Mouse (Mus musculus): ENCODE measurements at regions not wholly inside any gene's neighbourhood (a gene's known extent, or its start where the extent isn't known, plus 50 kb on each side); places are given as distances from the start of the nearest gene placed in this dataset.

GRCm38 (mm10) chr15:61770721-61771542 lies 848.1 kb upstream of the A1bg start:
- peak; percentile 13 for DNase-seq

- DNase-seq: no peak
Observed at GRCm38 (mm10) chr15:61766544-61767094, 843.8 kb upstream of the A1bg start.

DNA sequence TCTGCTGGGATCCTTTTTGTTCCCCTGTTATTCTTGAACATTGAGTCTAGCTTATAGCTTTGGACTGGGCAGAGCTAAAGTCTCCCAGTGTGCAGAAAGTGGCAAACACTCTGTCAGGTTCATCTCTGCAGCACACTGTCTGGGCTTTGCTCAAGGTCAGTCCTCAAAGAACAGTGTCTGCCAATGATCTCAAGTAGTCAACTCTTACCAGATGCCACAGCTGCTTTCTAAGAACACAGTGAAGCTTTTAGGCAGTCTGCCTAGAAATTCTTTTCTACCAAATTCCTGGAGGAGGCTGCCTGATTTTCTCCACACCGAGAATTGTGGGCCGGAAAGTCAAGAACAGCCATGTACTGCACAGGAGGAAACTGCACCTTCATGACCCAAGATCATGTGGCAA lies 831.0 kb upstream of the A1bg start:
- peak; percentile 4 for DNase-seq

GRCm38 (mm10) chr15:61723696-61724095 lies 800.9 kb upstream of the A1bg start:
- no peak for DNase-seq

DNA sequence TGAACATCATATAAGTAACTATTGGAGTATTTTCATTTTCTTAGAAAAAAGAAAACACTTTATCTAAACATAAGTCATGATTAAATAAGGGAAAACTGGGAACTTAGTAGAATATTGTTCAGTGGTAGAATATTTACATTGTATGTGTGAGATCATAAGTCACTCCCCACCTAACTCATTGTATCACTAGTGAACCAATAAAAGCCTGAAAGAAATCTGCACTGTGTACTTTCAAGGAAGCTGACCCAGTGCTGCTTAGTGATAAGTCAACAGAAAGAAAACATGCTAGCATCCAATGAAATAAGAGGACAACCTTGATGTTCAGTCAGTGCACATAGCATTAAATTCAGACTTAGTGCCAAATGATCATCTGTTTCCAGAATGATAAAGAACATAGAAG lies 795.7 kb upstream of the A1bg start:
- DNase-seq: no peak

DNA sequence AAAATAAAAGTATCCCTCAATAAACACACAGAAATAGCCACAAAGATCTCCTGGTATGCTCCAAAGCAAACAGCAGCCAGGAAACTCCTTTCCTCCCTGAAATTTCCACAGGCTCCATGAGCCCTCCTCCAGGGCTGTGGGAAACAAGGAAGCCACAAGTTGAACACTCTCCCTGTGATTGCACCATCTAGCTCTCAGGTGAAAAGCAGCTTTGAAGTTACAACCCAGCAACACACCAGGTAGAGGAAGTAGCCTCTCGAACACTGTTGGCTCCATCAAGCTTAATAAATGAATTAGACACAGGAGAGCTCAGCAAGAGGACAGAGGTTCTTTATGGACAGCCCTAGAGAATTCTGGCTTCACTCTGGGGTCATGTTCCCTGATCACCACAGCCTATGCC lies 794.4 kb upstream of the A1bg start:
- no peak for DNase-seq

- DNase-seq: no peak
Observed at GRCm38 (mm10) chr15:61713953-61714352, 791.1 kb upstream of the A1bg start.

GRCm38 (mm10) chr15:61708928-61709327 lies 786.1 kb upstream of the A1bg start:
- DNase-seq: no peak

GRCm38 (mm10) chr15:61707952-61708351 lies 785.1 kb upstream of the A1bg start:
- peak; percentile 61 for DNase-seq

- no peak for DNase-seq
Observed at GRCm38 (mm10) chr15:61692679-61693078, 769.9 kb upstream of the A1bg start.

- no peak for DNase-seq
Observed at GRCm38 (mm10) chr15:61690425-61690824, 767.6 kb upstream of the A1bg start.

DNA sequence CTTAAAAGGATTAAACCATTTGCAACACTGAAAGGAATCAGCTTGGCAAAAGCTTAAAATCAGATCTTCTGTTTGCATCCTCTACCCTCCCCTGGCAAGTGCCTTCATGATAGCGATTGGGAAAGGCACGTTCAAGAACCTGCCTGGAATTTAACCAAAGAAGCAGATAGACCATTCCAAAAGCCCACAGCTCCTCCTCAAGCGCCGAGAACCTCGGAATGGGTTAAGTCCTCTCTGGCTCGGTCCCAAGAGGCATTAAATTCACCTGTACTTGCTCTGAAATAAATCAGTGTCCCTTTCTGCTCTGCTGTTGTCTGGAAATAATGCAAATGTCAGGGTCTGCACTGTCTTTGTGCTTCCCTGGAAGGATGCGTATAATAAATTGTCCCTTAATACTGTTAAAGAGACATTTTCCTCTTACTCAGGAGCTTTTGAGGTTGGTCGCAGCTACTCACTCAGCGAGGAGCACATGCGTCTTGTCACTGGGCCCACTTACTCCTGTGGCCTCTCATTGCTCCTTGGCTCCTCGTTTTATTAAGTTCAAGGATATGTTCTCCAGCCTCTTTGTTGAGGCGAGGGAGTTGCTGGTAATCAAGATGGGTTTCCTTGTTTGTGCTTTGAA lies 767.1 kb upstream of the A1bg start:
- DNase-seq: peak; percentile 10

DNA sequence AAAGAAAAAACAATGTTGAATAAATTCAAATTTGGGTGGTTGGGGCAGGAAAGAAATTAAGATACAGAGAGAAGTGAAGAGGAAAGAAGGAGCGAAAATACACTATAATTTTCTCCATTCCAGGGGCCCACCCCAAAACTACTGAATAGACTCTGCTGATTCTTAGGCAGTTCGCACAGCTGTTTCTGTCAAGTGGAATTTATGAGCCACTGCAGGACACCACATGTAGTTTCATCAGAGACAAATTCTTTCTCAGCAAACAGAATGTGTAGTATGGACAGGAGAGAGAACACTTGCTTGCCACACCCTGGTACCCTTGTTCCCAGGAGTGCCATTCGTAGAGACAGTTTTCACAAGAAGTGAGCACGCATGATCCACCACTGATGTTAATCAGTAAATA lies 760.2 kb upstream of the A1bg start:
- DNase-seq: no peak

- DNase-seq: no peak
Observed at GRCm38 (mm10) chr15:61670556-61670955, 747.7 kb upstream of the A1bg start.

GRCm38 (mm10) chr15:61660581-61660980 lies 737.8 kb upstream of the A1bg start:
- no peak for DNase-seq

GRCm38 (mm10) chr15:61656951-61657350 lies 734.1 kb upstream of the A1bg start:
- no peak for DNase-seq

- DNase-seq: no peak
Observed at GRCm38 (mm10) chr15:61654846-61655245, 732.0 kb upstream of the A1bg start.

DNA sequence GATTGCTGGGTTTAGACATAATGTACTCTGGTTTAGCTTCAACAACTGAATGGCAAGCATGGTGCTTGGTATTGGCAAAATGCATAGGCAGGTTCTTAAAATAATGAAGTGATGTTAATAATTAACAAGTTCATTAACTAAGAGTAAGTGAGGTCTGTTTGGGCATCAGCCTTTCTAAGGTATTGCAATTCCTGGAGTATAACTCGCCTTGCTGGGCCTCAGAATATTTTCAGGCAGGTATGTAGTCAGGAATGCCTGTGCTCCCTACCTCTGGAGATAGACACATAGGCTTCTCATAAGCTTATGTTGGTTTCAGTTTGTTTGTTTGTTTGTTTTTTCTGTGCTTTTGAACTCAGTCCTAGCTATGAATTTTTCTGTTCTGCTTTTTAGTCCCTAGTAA lies 731.0 kb upstream of the A1bg start:
- no peak for DNase-seq

DNA sequence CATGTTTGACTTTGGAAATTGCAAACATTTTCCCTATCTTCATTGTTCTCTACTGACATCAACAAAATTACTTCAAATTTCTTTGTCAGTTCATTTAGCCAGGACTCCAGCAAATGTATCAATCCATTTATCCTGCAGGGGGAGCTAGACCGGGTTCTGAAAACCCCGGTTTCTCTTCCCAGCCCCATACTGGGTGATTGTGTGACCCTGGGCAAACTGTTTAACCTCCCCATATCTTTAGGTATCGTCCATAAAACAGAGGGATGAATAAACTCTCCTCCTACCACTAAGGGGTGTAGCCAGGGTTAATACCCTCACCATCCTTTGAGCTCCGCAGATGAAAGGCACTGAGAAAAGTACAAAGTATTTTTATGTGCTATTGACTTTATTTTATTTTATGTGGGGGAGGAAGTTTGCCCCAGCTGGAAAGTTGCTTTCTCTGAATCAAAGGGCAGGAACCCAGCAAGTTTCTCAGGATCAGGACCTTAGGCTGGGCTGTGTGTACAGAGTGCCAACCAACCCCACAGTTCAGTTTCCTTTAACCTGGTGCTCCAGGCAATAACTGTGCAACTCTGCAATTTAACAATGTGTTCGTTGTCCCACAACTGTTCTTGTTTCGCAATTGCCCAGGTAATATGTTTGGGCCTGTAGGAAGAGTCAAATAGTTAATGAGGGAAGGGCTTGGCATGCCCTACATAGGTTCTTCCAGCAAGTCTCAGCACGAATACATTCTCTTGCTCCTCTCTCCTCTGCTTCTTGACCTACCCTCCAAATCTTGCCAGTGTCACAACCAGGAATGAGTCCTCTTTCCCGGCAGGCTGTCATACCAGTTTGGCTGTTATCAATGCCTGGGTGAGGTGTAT lies 696.1 kb upstream of the A1bg start:
- DNase-seq: no peak

- DNase-seq: no peak
Observed at GRCm38 (mm10) chr15:61610662-61611061, 687.9 kb upstream of the A1bg start.

DNA sequence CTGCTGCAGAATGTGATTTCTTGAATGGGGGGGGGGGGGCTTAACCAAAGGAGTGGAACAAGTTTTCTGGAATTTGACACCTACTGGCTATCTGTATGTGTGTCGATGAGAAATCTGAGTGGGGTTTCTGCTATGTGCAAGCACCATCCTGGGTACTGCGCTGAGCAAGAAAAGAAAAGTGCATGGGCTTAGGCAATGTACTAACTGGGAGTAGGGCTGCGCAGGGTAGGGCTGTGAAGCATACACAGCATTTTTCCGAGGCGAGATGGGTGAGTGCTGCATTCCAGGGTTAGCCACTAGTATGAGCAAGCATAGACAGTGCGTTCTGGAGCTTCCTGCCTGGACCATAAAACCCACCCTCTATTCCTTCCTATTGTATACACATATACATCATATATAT lies 686.8 kb upstream of the A1bg start:
- no peak for DNase-seq

DNA sequence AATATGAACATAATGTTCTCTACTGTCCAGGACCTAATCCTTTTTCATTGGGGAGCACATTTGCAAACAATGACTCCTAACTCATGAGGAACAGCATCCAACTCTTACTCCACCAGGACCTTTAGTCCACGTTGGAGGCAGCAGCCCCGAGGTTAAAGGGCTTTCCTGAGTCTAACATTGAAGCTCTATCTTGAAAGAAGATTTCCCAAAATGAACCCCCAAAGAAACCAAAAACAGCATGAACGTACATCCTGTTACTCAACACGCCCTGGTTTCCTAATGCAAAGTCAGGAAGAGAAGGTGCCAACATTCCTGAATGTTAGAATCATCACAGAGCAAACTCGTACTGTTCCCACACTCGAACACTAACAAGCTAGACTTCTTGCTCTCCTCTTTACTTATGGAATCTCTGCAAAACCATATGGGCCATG lies 685.5 kb upstream of the A1bg start:
- DNase-seq: peak; percentile 13

GRCm38 (mm10) chr15:61599734-61600133 lies 676.9 kb upstream of the A1bg start:
- DNase-seq: no peak
